Mouse (Mus musculus): Measurements from ENCODE around the gene Mbd6.

DNA sequence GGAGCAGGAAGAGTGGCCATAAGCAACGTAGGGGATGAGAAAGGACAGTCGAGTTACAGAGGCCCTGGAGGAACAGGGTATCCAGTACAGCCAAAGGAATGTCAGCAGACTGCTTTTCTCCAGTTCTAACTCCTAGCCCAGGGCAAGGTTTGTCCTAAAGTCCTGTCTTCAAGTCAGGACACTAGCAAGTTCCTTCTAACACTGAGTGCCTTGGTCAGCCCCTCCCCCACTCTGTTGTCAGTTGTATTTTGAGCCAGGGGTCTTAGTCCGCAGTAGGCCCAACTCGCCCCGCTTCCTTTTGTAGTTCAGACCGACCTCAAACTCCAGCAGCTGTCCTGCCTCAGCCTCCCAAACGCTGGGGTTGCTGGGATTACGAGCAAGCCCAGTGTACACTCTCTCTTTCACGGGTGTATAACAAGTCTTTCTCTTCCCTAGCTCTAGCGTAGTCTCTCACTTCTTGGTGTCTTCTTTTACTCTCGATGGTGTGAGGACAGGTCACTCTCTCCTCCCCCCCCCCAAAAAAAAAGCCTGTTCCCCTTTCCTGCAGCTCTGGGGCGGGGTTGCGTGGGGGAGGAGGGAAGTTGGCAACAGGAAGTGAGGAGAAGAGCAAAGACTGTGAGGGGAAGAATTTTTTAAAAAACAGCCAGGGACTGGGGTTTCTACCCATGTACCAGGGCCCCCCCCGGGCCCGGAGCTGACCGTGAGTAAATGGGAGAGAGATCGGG, 34.5 kb upstream of the Mbd6 start:
- no peak for TF ChIP-seq CTCF (IDR thresholded peaks at IDR 0.05; ENCODE audit: borderline replicate concordance, control insufficient read depth, extremely low read depth, insufficient read depth, low read length, poor library complexity)
- TF ChIP-seq POLR2A (IDR thresholded peaks at IDR 0.05; ENCODE audit: control insufficient read depth, extremely low read depth, insufficient read depth, low read length, poor library complexity), result no peak
